In the genomic region with DNA sequence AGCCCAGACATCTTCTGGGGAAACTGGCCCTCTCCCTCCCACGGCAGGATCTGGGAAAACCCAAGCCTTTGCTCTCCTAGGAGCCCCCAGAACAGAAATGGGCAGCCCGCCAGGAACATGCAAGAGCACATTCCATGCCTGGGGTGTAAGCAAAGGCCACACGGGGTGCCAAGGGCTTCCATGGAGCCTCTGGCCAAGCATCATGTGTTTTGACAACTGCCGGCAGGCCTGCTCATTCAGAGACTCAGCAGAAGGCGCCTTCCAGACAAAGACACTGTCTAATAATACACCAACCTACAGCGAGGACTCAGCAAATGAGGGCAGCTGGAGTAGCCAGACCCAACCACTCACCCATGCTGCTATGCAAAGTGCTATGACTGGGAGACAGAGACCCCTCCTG, we compare ENCODE assay signal across 8 mouse cellular contexts. TPM values are rescaled to one million over a fixed set of nuclear protein-coding genes. Genes with fewer than 3 reads are reported as not detected.
DNase-seq lines count a peak whose midpoint lies in the region; ATAC-seq and TF ChIP-seq lines count a peak whose summit lies in the region.

No protein-coding gene starts in this region.

- H3K9me3 ChIP-seq in forebrain, embryonic 16.5 days (ENCODE audit: control insufficient read depth, low read length), result no peaks in the 10 kb centered on the region
- no peaks in the 10 kb centered on the region for H3K9me3 ChIP-seq in hindbrain, embryonic 11.5 days (ENCODE audit: control insufficient read depth, low read length)
- no peaks in the 10 kb centered on the region for H3K9me3 ChIP-seq in limb, embryonic 12.5 days
- no peaks in the 10 kb centered on the region for H3K9me3 ChIP-seq in midbrain, postnatal 0 days (ENCODE audit: low read length)

- peak in 1 of 2 experiments; percentile 47 for DNase-seq in left cerebral cortex, adult 2 months (ENCODE audit: extremely low spot score in 1 of 2, low spot score in 2 of 2)
- no peak for DNase-seq in left cerebral cortex, adult 11 months (ENCODE audit: low spot score)
- DNase-seq in cerebellum, adult 11-12 months, result peak; percentile 65
- DNase-seq in hindbrain, embryonic 11.5 days (ENCODE audit: low spot score), result peak; percentile 31
- DNase-seq in midbrain, postnatal 0 days (ENCODE audit: low spot score), result peak; percentile 87

- H3K27ac ChIP-seq in left cerebral cortex, adult 2 months, result peak overlapping the region; percentile 77
- H3K27ac ChIP-seq in forebrain, embryonic 16.5 days (ENCODE audit: low read length), result no peak overlapping the region
- H3K27ac ChIP-seq in hindbrain, embryonic 11.5 days (ENCODE audit: low read depth, low read length), result 0 out of 2 replicates have a peak overlapping the region, but pooled peaks have one; percentile 27
- peak overlapping the region; percentile 80 for H3K27ac ChIP-seq in limb, embryonic 12.5 days
- H3K27ac ChIP-seq in midbrain, postnatal 0 days (ENCODE audit: low read depth, low read length), result no peak overlapping the region

- H3K27me3 ChIP-seq in forebrain, embryonic 16.5 days (replicated peaks; ENCODE audit: control insufficient read depth, insufficient read depth, low read length), result no peaks in the 10 kb centered on the region
- H3K27me3 ChIP-seq in hindbrain, embryonic 11.5 days (ENCODE audit: control insufficient read depth, insufficient read depth, low read length), result no peaks in the 10 kb centered on the region
- H3K27me3 ChIP-seq in limb, embryonic 12.5 days, result no peaks in the 10 kb centered on the region
- H3K27me3 ChIP-seq in midbrain, postnatal 0 days (ENCODE audit: insufficient read depth, low read length), result no peaks in the 10 kb centered on the region

- TF ChIP-seq CTCF in left cerebral cortex, adult 2 months (IDR thresholded peaks at IDR 0.05), result no peak
- TF ChIP-seq CTCF in midbrain, postnatal 0 days (IDR thresholded peaks at IDR 0.05), result no peak

- WGBS in forebrain, embryonic 16.5 days, result 0% methylated on average over 6 of the region's 6 CpGs
- 49% methylated on average over 6 of the region's 6 CpGs for WGBS in hindbrain, embryonic 11.5 days
- 60% methylated on average over 6 of the region's 6 CpGs for WGBS in limb, embryonic 12.5 days
- 36% methylated on average over 6 of the region's 6 CpGs for WGBS in midbrain, postnatal 0 days

- intact Hi-C loops in left cerebral cortex, adult 2 months (cut with DNase I), result no loop called here

- peak; percentile 92 for ATAC-seq in forebrain, embryonic 16.5 days
- ATAC-seq in hindbrain, embryonic 11.5 days (ENCODE audit: low FRiP score), result no peak
- ATAC-seq in limb, embryonic 12.5 days (ENCODE audit: insufficient number of reproducible peaks, insufficient read depth, low FRiP score, low TSS enrichment, low read depth), result no peak
- peak; percentile 60 for ATAC-seq in midbrain, postnatal 0 days (ENCODE audit: low FRiP score)
- no peak for ATAC-seq in monocyte, adult 5-6 weeks (replicated peaks; ENCODE audit: insufficient number of reproducible peaks, low FRiP score, low TSS enrichment, poor library complexity, severe bottlenecking)

- H3K4me1 ChIP-seq in forebrain, embryonic 16.5 days (replicated peaks; ENCODE audit: control insufficient read depth, insufficient read depth, low read length), result peaks cover 57% of the 10 kb centered on the region
- H3K4me1 ChIP-seq in hindbrain, embryonic 11.5 days (replicated peaks; ENCODE audit: control insufficient read depth, insufficient read depth, low read length), result peaks cover 8% of the 10 kb centered on the region; the same call in 1 of the 2 replicates
- peaks cover 68% of the 10 kb centered on the region for H3K4me1 ChIP-seq in limb, embryonic 12.5 days (replicated peaks)
- peaks cover 5% of the 10 kb centered on the region; the same call in 1 of the 2 replicates for H3K4me1 ChIP-seq in midbrain, postnatal 0 days (ENCODE audit: insufficient read depth, low read length)

- no peak overlapping the region for H3K4me2 ChIP-seq in forebrain, embryonic 16.5 days (ENCODE audit: low read length)
- no peak overlapping the region for H3K4me2 ChIP-seq in hindbrain, embryonic 11.5 days (replicated peaks; ENCODE audit: low read depth, low read length)
- H3K4me2 ChIP-seq in limb, embryonic 12.5 days, result peak overlapping the region; percentile 6; the same call in 1 of the 2 replicates
- no peak overlapping the region for H3K4me2 ChIP-seq in midbrain, postnatal 0 days (ENCODE audit: low read depth, low read length, poor library complexity, severe bottlenecking)

- no peak overlapping the region for H3K4me3 ChIP-seq in left cerebral cortex, adult 2 months
- H3K4me3 ChIP-seq in forebrain, embryonic 16.5 days (replicated peaks; ENCODE audit: low read length), result no peak overlapping the region
- H3K4me3 ChIP-seq in hindbrain, embryonic 11.5 days (ENCODE audit: low read depth, low read length), result no peak overlapping the region
- no peak overlapping the region for H3K4me3 ChIP-seq in limb, embryonic 12.5 days (replicated peaks)
- no peak overlapping the region for H3K4me3 ChIP-seq in midbrain, postnatal 0 days (ENCODE audit: low read depth, low read length)

- peaks cover 11% of the 10 kb centered on the region for H3K36me3 ChIP-seq in forebrain, embryonic 16.5 days (ENCODE audit: control insufficient read depth, insufficient read depth)
- no peaks in the 10 kb centered on the region for H3K36me3 ChIP-seq in hindbrain, embryonic 11.5 days (ENCODE audit: control insufficient read depth, insufficient read depth, low read length)
- H3K36me3 ChIP-seq in limb, embryonic 12.5 days, result peaks cover 54% of the 10 kb centered on the region
- H3K36me3 ChIP-seq in midbrain, postnatal 0 days (ENCODE audit: insufficient read depth, low read length), result peaks cover 25% of the 10 kb centered on the region

- H3K9ac ChIP-seq in forebrain, embryonic 16.5 days (replicated peaks; ENCODE audit: low read depth, low read length), result no peak overlapping the region
- no peak overlapping the region for H3K9ac ChIP-seq in hindbrain, embryonic 11.5 days (ENCODE audit: low read depth, low read length)
- no peak overlapping the region for H3K9ac ChIP-seq in limb, embryonic 12.5 days (replicated peaks)
- H3K9ac ChIP-seq in midbrain, postnatal 0 days (replicated peaks; ENCODE audit: low read length, poor library complexity, severe bottlenecking), result no peak overlapping the region

RNA-seq across cellular contexts. Expression of gene Capn12, which starts 38.6 kb away (rescaled TPM):
- total RNA-seq in left cerebral cortex, adult 2 months (2021), result 1 to 10 TPM; 1.5 to 2.0 TPM
- 0.27 and 0.81 TPM in 2 replicates for polyA plus RNA-seq in forebrain, embryonic 16.5 days (2015; fragmentation: Nextera tagmentation; extraction: Ambion mirVana)
- 0.21 and 0.29 TPM in 2 replicates for polyA plus RNA-seq in hindbrain, embryonic 11.5 days (2014; fragmentation: Nextera tagmentation; extraction: Ambion mirVana)
- polyA plus RNA-seq in limb, embryonic 12.5 days (2016; fragmentation: Nextera tagmentation; extraction: Ambion mirVana), result 0.26 and 0.29 TPM in 2 replicates
- total RNA-seq in midbrain, postnatal 0 days (2014; rRNA removed), result 0.38 and 0.57 TPM in 2 replicates
- polyA plus RNA-seq in midbrain, postnatal 0 days (2015; fragmentation: Nextera tagmentation; extraction: Ambion mirVana), result 0.26 and 0.41 TPM in 2 replicates
- total RNA-seq in monocyte, adult 5-6 weeks (2017), result 0.87 TPM in 1 of 3 replicates, not detected in the others

RNA-seq across cellular contexts. Expression of gene Actn4, which starts 42.3 kb away (rescaled TPM):
- 100 to 1,000 TPM; 196 to 199 TPM for total RNA-seq in left cerebral cortex, adult 2 months (2021)
- 150 and 155 TPM in 2 replicates for polyA plus RNA-seq in forebrain, embryonic 16.5 days (2015; fragmentation: Nextera tagmentation; extraction: Ambion mirVana)
- polyA plus RNA-seq in hindbrain, embryonic 11.5 days (2014; fragmentation: Nextera tagmentation; extraction: Ambion mirVana), result 134 and 157 TPM in 2 replicates
- polyA plus RNA-seq in limb, embryonic 12.5 days (2016; fragmentation: Nextera tagmentation; extraction: Ambion mirVana), result 269 and 283 TPM in 2 replicates
- 74.7 and 86.9 TPM in 2 replicates for total RNA-seq in midbrain, postnatal 0 days (2014; rRNA removed)
- 101 and 105 TPM in 2 replicates for polyA plus RNA-seq in midbrain, postnatal 0 days (2015; fragmentation: Nextera tagmentation; extraction: Ambion mirVana)
- 25.4 to 66.0 TPM (median 36.9 TPM) in 3 replicates for total RNA-seq in monocyte, adult 5-6 weeks (2017)

RNA-seq across cellular contexts. Expression of gene Lgals7, which starts 56.2 kb away (rescaled TPM):
- total RNA-seq in left cerebral cortex, adult 2 months (2021), result under 1 TPM in 1 of 2 experiments, not detected in 1; 0.49 TPM
- 1.7 and 2.9 TPM in 2 replicates for polyA plus RNA-seq in forebrain, embryonic 16.5 days (2015; fragmentation: Nextera tagmentation; extraction: Ambion mirVana)
- 1.7 and 2.7 TPM in 2 replicates for polyA plus RNA-seq in hindbrain, embryonic 11.5 days (2014; fragmentation: Nextera tagmentation; extraction: Ambion mirVana)
- 3.4 and 4.8 TPM in 2 replicates for polyA plus RNA-seq in limb, embryonic 12.5 days (2016; fragmentation: Nextera tagmentation; extraction: Ambion mirVana)
- 0.38 and 12.5 TPM in 2 replicates for total RNA-seq in midbrain, postnatal 0 days (2014; rRNA removed)
- 3.8 and 4.8 TPM in 2 replicates for polyA plus RNA-seq in midbrain, postnatal 0 days (2015; fragmentation: Nextera tagmentation; extraction: Ambion mirVana)
- not detected in 3 replicates for total RNA-seq in monocyte, adult 5-6 weeks (2017)

Comparison
In these comparisons a context has a peak if more than half of its experiments do, and no peak if none do; other contexts are left out.
1. H3K27ac ChIP-seq: peak in left cerebral cortex, adult 2 months (single experiment), hindbrain, embryonic 11.5 days (single experiment) and limb, embryonic 12.5 days (single experiment); none in forebrain, embryonic 16.5 days (single experiment) and midbrain, postnatal 0 days (single experiment).
2. ATAC-seq: peak in forebrain, embryonic 16.5 days (single experiment) and midbrain, postnatal 0 days (single experiment); none in hindbrain, embryonic 11.5 days (single experiment), limb, embryonic 12.5 days (single experiment) and monocyte, adult 5-6 weeks (single experiment).